Mouse (Mus musculus) layer of hippocampus, postnatal 36 days (tissue): ENCODE measurements at regions not wholly inside any gene's neighbourhood (a gene's known extent, or its start where the extent isn't known, plus 50 kb on each side); places are given as distances from the start of the nearest gene placed in this dataset.

Source experiments
- DNase-seq, 2 experiments: peaks; one replicate each; pipeline ENCODE4 v3.0.0; 2022

DNA sequence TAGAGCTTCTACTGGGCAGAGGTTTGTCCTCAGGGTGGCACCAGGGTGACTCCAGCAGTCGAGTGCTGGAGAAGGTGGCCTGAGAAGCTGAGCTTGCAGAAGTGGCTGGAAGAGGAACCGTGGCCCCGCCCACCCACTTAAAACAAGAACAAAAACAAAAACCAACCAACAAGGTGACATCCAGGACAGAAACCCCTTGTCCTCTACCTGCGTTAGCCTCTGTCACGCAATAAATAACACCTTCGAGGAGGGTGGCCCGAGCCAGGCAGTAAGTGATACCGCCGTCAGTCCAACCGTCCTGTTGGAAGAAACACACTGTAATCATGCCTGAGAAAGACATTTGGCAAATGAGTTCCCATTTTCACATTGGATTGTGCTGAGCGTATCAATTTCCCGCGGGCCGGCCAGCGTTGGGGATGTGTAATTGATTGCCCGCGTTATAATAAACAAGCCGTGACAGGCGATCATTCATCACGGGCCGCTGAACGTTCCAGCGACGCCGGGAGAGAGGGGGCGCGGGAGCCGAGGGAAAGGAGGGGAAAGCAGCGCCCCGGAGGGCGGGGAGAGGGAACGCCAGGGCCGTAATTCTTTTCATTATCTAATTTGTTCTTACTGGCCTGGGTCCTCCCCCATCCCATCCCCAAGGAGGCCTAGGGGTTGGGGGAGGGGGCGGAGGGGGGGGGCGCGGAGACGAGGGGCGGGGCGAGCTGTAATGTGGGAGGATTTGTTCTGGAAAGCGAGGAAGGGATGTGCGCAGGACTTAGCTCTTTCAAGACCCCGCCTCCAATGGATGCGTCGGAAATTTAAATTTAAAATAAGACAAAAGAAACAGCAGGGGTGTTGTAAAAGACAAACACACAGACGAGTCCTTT, 135.6 kb downstream of the 2410131K14Rik start:
- peak; percentile 45 to 48 for DNase-seq

- peak; percentile 56 to 57 for DNase-seq
Measured at GRCm38 (mm10) chr5:118381294-118381675, 136.3 kb downstream of the 2410131K14Rik start.

DNA sequence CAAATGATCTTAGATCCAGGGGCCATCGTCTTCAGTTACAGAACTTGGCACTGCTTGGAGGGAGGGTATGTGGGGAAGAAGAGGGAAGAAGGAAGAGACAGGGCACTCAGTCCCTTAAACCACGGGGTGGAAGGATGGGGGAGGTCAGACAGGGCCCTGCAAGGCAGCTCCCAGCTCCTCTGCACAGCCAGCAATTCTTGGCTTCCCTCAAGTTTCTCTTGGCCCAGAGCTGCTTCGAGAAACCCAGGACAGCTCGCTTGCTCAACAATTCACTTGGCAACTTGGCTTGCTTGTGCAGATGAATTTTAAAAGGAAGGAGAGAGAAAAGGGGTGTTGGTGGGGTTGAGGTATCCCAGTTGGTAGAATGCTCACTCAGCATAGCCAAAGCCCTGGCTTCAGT, 141.1 kb downstream of the 2410131K14Rik start:
- DNase-seq = peak in 1 of 2 experiments; percentile 29

DNA sequence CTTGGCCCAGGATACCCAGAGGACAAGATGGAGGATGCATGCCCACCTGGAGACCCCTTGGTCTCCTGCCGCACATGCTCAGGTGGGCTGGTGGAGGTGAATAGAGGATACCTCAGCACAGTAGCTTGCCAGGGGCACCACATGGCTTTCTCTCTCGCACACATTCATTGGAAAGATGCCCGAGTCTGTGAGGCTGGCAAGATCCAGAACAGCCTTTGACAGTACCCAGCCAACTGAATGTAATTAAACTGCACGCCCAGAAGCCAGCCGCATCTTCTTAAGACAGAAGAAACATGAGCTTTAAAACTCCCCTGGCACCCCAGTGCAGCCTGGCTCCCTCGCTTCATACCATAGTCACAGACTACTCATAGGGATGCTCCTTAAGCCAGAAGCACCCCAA, 143.4 kb downstream of the 2410131K14Rik start:
- peak in 1 of 2 experiments; percentile 37 for DNase-seq

GRCm38 (mm10) chr5:118390691-118391373, 145.8 kb downstream of the 2410131K14Rik start:
- no peak for DNase-seq

DNA sequence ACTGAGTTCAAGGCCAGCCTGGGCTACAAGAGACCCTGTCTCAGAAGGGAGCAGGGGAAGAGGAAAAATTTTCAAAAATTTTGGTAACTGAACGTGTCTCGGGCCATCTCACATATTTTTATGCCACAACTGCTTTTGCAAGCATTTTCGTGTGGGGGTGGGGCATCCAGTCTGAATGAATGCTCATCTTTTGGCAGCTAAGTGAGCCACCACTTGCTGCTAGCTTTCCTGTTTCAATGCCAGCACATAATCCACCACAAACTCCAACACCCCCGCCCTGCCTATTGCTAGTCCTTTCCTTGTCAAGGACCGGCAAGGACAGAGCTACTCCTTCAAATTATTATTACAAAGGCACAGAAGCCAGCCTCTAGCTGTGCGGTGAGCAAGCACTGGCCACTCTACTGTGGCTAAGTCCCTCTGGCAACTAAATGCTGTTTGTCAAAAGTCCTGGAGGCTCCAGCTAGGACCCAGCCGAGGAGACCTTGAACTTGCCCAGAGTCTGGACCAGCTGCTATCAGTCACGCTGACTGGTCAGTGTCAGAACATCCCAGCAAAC, 148.0 kb downstream of the 2410131K14Rik start:
- DNase-seq = peak in 1 of 2 experiments; percentile 23

DNA sequence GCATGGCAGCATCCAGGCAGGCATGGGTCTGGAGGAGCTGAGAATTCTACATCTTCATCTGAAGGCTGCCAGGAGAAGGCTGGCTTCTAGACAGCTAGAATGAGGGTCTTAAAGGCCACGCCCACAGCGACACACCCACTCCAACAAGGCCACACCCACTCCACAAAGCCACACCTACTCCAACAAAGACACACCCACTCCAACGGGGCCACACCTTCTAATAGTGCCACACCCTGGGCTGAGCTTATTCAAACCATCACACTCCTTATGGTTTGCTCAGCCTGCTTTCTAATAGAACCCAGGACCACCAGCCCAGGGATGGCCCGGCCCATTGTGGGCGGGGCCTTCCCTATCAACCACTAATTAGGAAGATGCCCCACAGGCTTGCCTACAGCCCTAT, 149.0 kb downstream of the 2410131K14Rik start:
- no peak for DNase-seq

GRCm38 (mm10) chr5:118396004-118396725, 151.1 kb downstream of the 2410131K14Rik start:
- peak in 1 of 2 experiments; percentile 45 for DNase-seq

GRCm38 (mm10) chr5:118400926-118401325, 155.9 kb downstream of the 2410131K14Rik start:
- DNase-seq = no peak

GRCm38 (mm10) chr5:118404398-118404797, 156.1 kb upstream of the Med13l start:
- no peak for DNase-seq

DNA sequence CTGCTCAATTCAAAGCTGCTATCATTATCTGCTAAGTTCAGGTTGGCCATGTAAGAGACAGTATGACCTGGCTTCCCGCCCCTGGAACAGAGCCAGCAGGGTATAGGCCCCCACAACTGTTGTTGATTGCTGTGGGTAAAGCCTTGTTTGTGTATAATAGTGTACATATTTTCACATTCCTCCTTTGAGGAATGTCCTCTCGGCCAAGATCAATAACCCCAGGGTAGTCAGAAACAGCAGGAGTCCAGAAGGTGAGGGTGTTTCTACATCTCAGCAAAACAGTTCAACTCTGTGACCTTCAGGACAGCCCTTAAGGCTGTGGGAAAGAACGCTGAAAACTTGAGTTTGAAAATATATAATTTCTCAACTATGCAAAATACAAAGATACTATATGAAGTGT, 155.1 kb upstream of the Med13l start:
- DNase-seq = no peak

DNA sequence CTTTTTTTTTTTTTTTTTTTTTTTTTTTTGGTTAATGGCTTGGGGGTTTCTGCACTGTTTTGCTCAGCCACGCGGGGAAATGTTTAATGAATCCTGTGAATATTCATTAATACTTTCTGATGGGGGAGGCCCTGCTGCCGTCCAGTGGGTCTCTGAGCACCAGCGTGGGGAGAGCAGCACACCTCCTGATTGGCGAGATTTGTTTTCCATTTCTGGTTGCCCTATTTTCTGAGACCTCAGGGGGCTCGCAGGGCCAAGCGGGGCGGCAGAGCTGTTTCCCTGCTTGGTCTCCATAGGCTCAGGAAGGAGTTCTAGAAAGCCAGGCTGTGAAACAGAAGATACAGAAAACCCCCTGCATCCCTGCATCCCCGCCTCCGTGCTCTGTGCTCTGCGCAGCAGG, 153.0 kb upstream of the Med13l start:
- DNase-seq = no peak

- DNase-seq = no peak
Measured at GRCm38 (mm10) chr5:118407973-118408372, 152.5 kb upstream of the Med13l start.

GRCm38 (mm10) chr5:118408826-118409225, 151.7 kb upstream of the Med13l start:
- DNase-seq = no peak

GRCm38 (mm10) chr5:118413428-118414282, 146.8 kb upstream of the Med13l start:
- DNase-seq = peak; percentile 63 to 64

- no peak for DNase-seq
Measured at GRCm38 (mm10) chr5:118419344-118420037, 141.0 kb upstream of the Med13l start.

DNA sequence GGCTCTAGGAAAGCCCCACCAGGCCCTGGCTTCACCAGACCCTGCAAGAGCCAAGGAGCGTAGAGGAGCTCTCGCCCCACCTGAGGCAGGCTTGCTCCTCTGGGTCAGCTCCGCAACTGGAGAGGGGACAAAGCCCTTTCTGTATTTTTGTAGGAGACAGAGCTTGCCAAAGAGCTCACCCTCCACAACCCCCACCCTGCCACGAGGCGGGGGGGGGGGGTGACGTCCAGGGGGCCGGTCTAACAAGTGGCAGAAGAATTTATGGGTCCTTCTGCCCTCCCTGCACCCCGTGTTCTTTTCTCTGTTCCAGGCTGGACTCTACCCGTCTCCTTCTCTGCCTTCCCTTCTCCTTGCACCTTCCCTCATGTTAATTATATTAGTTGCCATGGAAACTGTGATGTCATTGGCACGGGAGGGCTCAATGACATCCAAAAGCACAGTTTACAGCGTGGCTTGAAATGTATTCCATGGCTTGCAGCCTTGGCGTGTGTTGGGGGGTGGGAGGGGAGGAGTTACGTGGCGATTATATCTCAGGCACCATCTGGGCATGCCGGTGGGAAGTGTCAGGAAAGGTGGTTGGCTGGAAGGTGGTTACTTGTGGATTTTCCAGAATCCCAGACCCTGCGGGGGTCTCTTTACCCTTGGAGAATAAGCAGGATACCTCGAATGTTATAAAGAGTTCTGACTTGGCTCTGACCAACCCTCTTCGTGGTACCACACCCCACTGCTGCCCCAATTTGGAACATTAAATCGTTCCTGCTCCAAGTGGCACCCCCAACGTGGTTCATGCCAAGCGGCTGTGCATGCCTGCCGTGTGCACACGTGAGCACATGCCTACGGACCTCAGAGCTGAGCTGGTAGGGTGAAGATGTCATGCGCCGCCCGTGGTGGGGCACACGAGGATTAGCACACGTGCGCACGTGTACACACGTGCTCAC, 138.3 kb upstream of the Med13l start:
- peak; percentile 41 to 59 for DNase-seq

- no peak for DNase-seq
Measured at GRCm38 (mm10) chr5:118424177-118424576, 136.3 kb upstream of the Med13l start.

- DNase-seq = peak in 1 of 2 experiments; percentile 27
Measured at GRCm38 (mm10) chr5:118424764-118425568, 135.5 kb upstream of the Med13l start.
